Mouse (Mus musculus): ENCODE data around the gene Gm3250.
"Not testable (repeated sequence)": the region's sequence is repeated elsewhere in the genome, so short reads cannot be mapped to it uniquely, and the experiment has no call there.

Gm3250 gene

DNA sequence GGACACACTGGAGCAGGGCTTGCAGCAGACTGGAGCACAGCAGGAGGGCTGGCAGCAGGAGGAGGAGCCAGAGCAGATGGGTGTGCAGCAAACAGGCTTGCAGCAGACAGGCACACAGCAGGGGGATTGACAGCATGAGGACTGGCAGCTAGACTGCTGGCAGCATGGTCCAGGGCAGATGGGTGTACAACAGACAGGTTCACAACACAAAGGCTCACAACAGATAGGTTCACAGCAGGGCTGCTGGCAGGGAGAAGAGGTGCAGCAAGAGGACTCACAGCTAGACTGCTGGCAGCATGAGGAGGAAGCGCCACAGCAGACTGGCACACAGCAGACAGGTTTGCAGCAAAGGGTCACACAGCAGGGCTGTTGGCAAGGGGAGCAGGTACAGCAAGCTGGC, 31.7 kb downstream of the Gm3250 start:
- DNase-seq (ENCODE audit: low read depth), result not testable (repeated sequence)

DNA sequence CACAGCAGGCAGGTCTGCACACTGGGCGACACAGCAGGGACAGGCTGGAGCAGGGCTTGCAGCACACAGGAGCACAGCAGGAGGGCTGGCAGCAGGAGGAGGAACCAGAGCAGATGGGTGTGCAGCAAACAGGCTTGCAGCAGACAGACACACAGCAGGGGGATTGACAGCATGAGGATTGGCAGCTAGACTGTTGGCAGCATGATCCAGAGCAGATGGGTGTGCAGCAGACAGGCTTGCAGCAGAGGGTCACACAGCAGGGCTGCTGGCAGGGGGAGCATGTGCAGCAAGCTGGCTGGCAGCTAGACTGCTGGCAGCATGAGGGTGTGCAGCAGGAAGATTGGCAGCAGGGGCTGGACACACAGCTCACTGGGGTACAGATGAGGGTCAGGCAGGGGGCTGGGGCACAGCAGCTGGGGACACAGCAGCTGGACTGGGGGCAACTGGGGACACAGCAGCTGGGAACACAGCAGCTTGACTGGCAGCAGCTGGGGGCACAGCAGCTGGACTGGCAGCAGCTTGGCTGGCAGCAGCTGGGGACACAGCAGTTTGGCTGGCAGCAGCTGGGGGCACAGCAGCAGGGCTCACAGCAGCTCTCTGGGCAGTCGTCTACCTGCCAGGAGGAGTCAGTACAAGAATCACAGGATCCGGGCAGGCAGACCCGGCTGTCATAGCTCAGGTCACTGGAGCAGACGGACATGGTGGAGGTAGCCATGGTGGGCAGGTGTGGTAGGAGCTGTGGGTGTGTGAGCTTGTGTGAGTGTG, 40.2 kb downstream of the Gm3250 start, which contains the start of gene Gm18596:
TSS of gene Gm18596 (minus strand) at position 715 of the 765 bp plus-strand sequence.
- DNase-seq (ENCODE audit: low read depth), result not testable (repeated sequence)

DNA sequence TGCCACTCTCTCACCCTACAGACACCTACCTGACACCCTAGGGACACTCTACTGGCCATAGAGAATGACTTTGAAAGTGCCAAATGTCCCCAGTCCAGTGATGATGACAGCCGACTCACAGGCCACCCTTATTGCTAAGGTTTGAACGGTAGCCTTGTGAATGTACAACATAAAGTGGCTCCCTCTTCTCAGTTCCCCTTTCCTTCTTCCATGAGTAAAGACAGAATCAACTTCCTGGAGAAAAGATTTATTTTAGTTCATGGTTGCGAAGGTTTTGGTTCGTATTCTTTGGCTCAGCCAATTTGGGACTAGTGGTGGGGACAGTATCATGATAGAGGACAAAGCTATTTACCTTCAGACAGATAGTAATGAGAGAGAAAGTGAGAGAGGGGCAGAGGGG, 43.4 kb downstream of the Gm3250 start:
- no peak for DNase-seq (ENCODE audit: low read depth)

DNA sequence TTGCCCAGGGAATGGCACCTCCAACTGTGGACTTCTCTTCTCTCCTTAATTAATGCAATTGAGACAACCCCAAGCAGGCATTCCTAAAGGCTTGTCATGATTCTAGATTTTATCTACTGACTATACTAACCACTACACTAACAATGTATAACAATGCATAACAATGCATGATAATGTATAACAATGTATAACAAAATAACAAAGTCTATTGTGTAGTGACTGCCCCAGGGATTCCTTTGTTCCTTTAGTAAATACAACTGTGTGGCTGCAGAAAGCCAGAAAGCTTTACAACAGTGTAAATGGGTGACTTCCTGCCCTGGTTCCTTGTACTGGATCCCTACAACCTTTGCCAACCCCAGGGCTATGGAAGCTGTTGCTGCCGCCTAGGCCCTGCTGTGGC, 46.4 kb downstream of the Gm3250 start:
- DNase-seq (ENCODE audit: low read depth), result no peak
